ENCODE assay signal across 25 mouse cellular contexts in the genomic region with DNA sequence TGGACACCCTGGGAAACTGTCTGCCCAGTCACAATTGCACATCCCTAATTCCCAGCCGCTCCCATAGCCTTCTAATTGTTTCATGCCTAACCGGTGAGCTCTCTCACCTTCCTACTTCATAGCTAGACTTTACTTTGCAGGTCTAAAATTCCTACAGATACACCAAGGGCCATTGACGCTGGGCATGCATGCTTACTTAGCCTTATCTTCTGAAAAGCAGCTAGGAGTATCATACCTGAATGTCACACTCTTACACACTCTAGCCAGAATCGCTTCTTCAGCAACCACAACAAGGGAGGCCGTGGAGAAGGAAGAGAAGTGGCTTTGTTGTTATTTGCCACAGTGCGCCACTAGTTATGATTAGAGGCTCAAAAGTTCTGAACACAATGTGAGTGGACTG.
"Had no signal": no experiment of that assay in that cellular context is flagged by ENCODE, and none has a peak within 500 bp of the region (broad histone marks: within the 10 kb centered on the region; RNA-seq: fewer than 3 reads in every experiment).

No protein-coding gene starts in this region.

- H3K27me3 ChIP-seq: heart, embryonic 13.5 days; heart, embryonic 15.5 days; hindbrain, embryonic 13.5 days; hindbrain, embryonic 15.5 days; limb, embryonic 12.5 days had no signal

- H3K4me3 ChIP-seq: heart, embryonic 10.5 days; heart, embryonic 13.5 days; heart, embryonic 15.5 days; hindbrain, embryonic 13.5 days; hindbrain, embryonic 15.5 days; kidney, embryonic 15.5 days; limb, embryonic 10.5 days; limb, embryonic 12.5 days had no signal

- H3K9me3 ChIP-seq: heart, embryonic 10.5 days; heart, embryonic 13.5 days; heart, embryonic 15.5 days; hindbrain, embryonic 13.5 days; hindbrain, embryonic 15.5 days; kidney, embryonic 15.5 days; limb, embryonic 10.5 days; limb, embryonic 12.5 days had no signal

- DNase-seq: forebrain, postnatal 0 days; gastrocnemius, postnatal 14 days; gastrocnemius, postnatal 36 days; heart, adult 18-20 months; heart, postnatal 14 days; heart, postnatal 36 days; kidney, adult 11 months; kidney, adult 2 months; kidney, adult 9 months; kidney, postnatal 14 days; kidney, postnatal 36 days; layer of hippocampus, adult 9-11 months; liver had no signal

- H3K4me2 ChIP-seq: heart, embryonic 13.5 days; heart, embryonic 15.5 days; hindbrain, embryonic 13.5 days; hindbrain, embryonic 15.5 days; kidney, embryonic 15.5 days; limb, embryonic 12.5 days; liver, embryonic 11.5 days had no signal

- H3K27ac ChIP-seq: heart, embryonic 10.5 days; heart, embryonic 13.5 days; heart, embryonic 15.5 days; hindbrain, embryonic 13.5 days; hindbrain, embryonic 15.5 days; hindbrain, postnatal 0 days; kidney, embryonic 15.5 days; kidney, postnatal 0 days; limb, embryonic 10.5 days; limb, embryonic 12.5 days had no signal

- H3K4me1 ChIP-seq: heart, embryonic 10.5 days; heart, embryonic 13.5 days; heart, embryonic 15.5 days; hindbrain, embryonic 13.5 days; hindbrain, embryonic 15.5 days had no signal

- H3K36me3 ChIP-seq: heart, embryonic 10.5 days; heart, embryonic 13.5 days; heart, embryonic 15.5 days; hindbrain, embryonic 13.5 days; hindbrain, embryonic 15.5 days; kidney, embryonic 15.5 days; limb, embryonic 10.5 days; limb, embryonic 12.5 days had no signal

- H3K9ac ChIP-seq: forebrain, postnatal 0 days; heart, embryonic 13.5 days; heart, embryonic 15.5 days; hindbrain, embryonic 13.5 days; hindbrain, embryonic 15.5 days; kidney, embryonic 15.5 days; limb, embryonic 12.5 days had no signal

- ATAC-seq: forebrain, postnatal 0 days; hindbrain, postnatal 0 days; intestine, embryonic 16.5 days had no signal
